Mouse (Mus musculus) erythroblast, embryonic 14.5 days (primary cell): ENCODE measurements at regions not wholly inside any gene's neighbourhood (a gene's known extent, or its start where the extent isn't known, plus 50 kb on each side); places are given as distances from the start of the nearest gene placed in this dataset.

Experiments used
- H3K27me3 ChIP-seq: 2 replicates; pipeline ENCODE4 v1.6.1; 2012; ENCODE audit warnings: inconsistent platforms; ENCODE audit not compliant: control insufficient read depth
- H3K36me3 ChIP-seq: 2 replicates; pipeline ENCODE4 v1.6.1; 2012; ENCODE audit warnings: mild to moderate bottlenecking, inconsistent platforms; ENCODE audit not compliant: control insufficient read depth
- H3K4me1 ChIP-seq: 2 replicates; pipeline ENCODE4 v1.6.1; 2012; ENCODE audit warnings: inconsistent platforms; ENCODE audit not compliant: control insufficient read depth
- H3K4me3 ChIP-seq: replicated peaks from 2 replicates; pipeline ENCODE3; 2012; ENCODE audit warnings: moderate library complexity, mild to moderate bottlenecking, inconsistent platforms
- H3K9me3 ChIP-seq: 2 replicates; pipeline ENCODE4 v1.6.1; 2012; ENCODE audit warnings: low read length, inconsistent platforms, mixed read lengths; ENCODE audit not compliant: control insufficient read depth
- GATA1 ChIP-seq: IDR thresholded peaks from 2 replicates; pipeline ENCODE4 v1.6.1; 2012; ENCODE audit warnings: low read length, inconsistent platforms, mixed read lengths
- TAL1 ChIP-seq: IDR thresholded peaks from 3 replicates; pipeline ENCODE4 v1.6.1; 2012; ENCODE audit warnings: low read length, inconsistent platforms, mixed read lengths

- H3K4me1 ChIP-seq, result no peaks in the 10 kb centered on the region
- no peak overlapping the region for H3K4me3 ChIP-seq
- no peaks in the 10 kb centered on the region for H3K36me3 ChIP-seq
- H3K27me3 ChIP-seq, result no peaks in the 10 kb centered on the region
- TF ChIP-seq GATA1, result no peak
- no peak for TF ChIP-seq TAL1
- no peaks in the 10 kb centered on the region for H3K9me3 ChIP-seq
These were observed 279.4 kb upstream of the Pard3b start for GRCm38 (mm10) chr1:61359011-61359930.

- H3K27me3 ChIP-seq, result no peaks in the 10 kb centered on the region
- TF ChIP-seq TAL1, result peak; percentile 43; the same call in 2 of the 3 replicates
- TF ChIP-seq GATA1, result no peak
These were observed 266.0 kb upstream of the Pard3b start for GRCm38 (mm10) chr1:61372581-61372980.

GRCm38 (mm10) chr1:61373661-61374491 lies 264.7 kb upstream of the Pard3b start:
- peaks cover 30% of the 10 kb centered on the region for H3K4me1 ChIP-seq
- peak overlapping the region; percentile 26 for H3K4me3 ChIP-seq
- H3K9me3 ChIP-seq, result peaks cover 2% of the 10 kb centered on the region; the same call in 1 of the 2 replicates
- no peaks in the 10 kb centered on the region for H3K36me3 ChIP-seq
- no peaks in the 10 kb centered on the region for H3K27me3 ChIP-seq
- TF ChIP-seq GATA1 (no peak), TAL1 (no peak)

More at GRCm38 (mm10) chr1:61372581-61372980, 266.0 kb upstream of the Pard3b start:
- Histone ChIP-seq H3K4me1 (peaks cover 30% of the 10 kb centered on the region), H3K36me3 (no peaks in the 10 kb centered on the region), H3K4me3 (no peak overlapping the region), H3K9me3 (peaks cover 6% of the 10 kb centered on the region)

GRCm38 (mm10) chr1:61376417-61376816 lies 262.2 kb upstream of the Pard3b start:
- H3K9me3 ChIP-seq, result peaks cover under 1% of the 10 kb centered on the region; the same call in 1 of the 2 replicates
- H3K4me3 ChIP-seq, result peak overlapping the region; percentile 18
- no peak for TF ChIP-seq TAL1
- no peak for TF ChIP-seq GATA1
- H3K27me3 ChIP-seq, result no peaks in the 10 kb centered on the region
- peaks cover 33% of the 10 kb centered on the region for H3K4me1 ChIP-seq
- no peaks in the 10 kb centered on the region for H3K36me3 ChIP-seq

- no peaks in the 10 kb centered on the region for H3K9me3 ChIP-seq
- H3K27me3 ChIP-seq, result no peaks in the 10 kb centered on the region
- peaks cover 32% of the 10 kb centered on the region for H3K4me1 ChIP-seq
- H3K4me3 ChIP-seq, result peak overlapping the region; percentile 18
- H3K36me3 ChIP-seq, result no peaks in the 10 kb centered on the region
- TF ChIP-seq GATA1, result no peak
- no peak for TF ChIP-seq TAL1
These were observed 261.6 kb upstream of the Pard3b start for GRCm38 (mm10) chr1:61377070-61377469.

GRCm38 (mm10) chr1:61378240-61378639 lies 260.4 kb upstream of the Pard3b start:
- no peaks in the 10 kb centered on the region for H3K36me3 ChIP-seq
- TF ChIP-seq TAL1 (no peak), GATA1 (no peak)

GRCm38 (mm10) chr1:61379771-61380517 lies 258.7 kb upstream of the Pard3b start:
- no peaks in the 10 kb centered on the region for H3K9me3 ChIP-seq
- no peaks in the 10 kb centered on the region for H3K27me3 ChIP-seq
- peaks cover 17% of the 10 kb centered on the region for H3K4me1 ChIP-seq
- H3K4me3 ChIP-seq, result no peak overlapping the region
- no peak for TF ChIP-seq GATA1
- no peak for TF ChIP-seq TAL1
- H3K36me3 ChIP-seq, result no peaks in the 10 kb centered on the region

More at GRCm38 (mm10) chr1:61378240-61378639, 260.4 kb upstream of the Pard3b start:
- peaks cover 24% of the 10 kb centered on the region for H3K4me1 ChIP-seq
- no peaks in the 10 kb centered on the region for H3K9me3 ChIP-seq
- no peak overlapping the region for H3K4me3 ChIP-seq
- no peaks in the 10 kb centered on the region for H3K27me3 ChIP-seq

- Histone ChIP-seq H3K4me1 (no peaks in the 10 kb centered on the region), H3K9me3 (no peaks in the 10 kb centered on the region), H3K4me3 (no peak overlapping the region), H3K27me3 (no peaks in the 10 kb centered on the region), H3K36me3 (no peaks in the 10 kb centered on the region)
- no peak for TF ChIP-seq TAL1
- no peak for TF ChIP-seq GATA1
These were observed 251.0 kb upstream of the Pard3b start for GRCm38 (mm10) chr1:61387587-61387986.

- no peaks in the 10 kb centered on the region for H3K27me3 ChIP-seq
- no peaks in the 10 kb centered on the region for H3K4me1 ChIP-seq
- no peak overlapping the region for H3K4me3 ChIP-seq
- no peak for TF ChIP-seq GATA1
- TF ChIP-seq TAL1, result no peak
- H3K36me3 ChIP-seq, result no peaks in the 10 kb centered on the region
- no peaks in the 10 kb centered on the region for H3K9me3 ChIP-seq
These were observed 240.8 kb upstream of the Pard3b start for GRCm38 (mm10) chr1:61397796-61398195.
